Mouse (Mus musculus): Measurements from ENCODE around the gene Fermt2. TPM values are rescaled to one million over a fixed set of nuclear protein-coding genes. Genes with fewer than 3 reads are reported as not detected.

Gene Fermt2
- polyA plus RNA-seq, 1 experiment from 2014 or later: 31.1 TPM

DNA sequence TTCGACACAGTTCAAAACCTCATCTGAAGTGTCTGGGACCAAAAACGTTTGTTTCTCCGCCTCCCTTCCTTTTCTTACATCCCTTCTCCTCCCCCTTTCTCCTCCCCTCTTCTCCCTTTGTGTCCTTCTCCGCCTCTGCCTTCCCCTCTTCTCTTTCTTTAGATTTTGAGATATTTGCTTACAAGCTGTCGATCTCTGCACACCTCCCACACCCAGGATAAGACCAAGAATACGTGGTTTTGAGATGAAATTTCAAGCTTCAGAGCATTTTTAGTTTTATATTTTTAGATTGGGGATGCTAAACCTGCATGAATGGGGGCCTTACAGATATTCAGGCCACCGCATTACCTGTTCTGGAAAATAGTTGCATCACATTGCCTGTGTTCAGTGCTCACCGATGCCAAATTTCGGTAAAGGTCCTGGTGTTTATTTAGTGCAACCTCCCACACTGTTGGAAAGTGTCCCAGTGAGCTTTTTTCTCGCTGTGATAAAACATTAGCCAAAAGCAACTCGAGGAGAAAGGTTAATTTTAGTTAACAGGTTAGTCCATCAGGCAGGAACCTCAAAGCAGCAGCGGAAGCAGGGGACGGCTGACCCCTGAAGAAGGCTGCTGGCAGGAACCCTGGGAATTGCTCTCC is 20.2 kb upstream of the Fermt2 start:
- Histone ChIP-seq H3K4me1 (replicated peaks) (no peaks in the 10 kb centered on the region), H3K27ac (replicated peaks) (peak overlapping the region; percentile 38; the same call in 1 of the 2 replicates), H3K27me3 (no peaks in the 10 kb centered on the region), H3K4me3 (replicated peaks) (no peak overlapping the region), H3K36me3 (replicated peaks) (no peaks in the 10 kb centered on the region), H3K9me3 (replicated peaks) (no peaks in the 10 kb centered on the region), H3K4me2 (no peak overlapping the region), H3K9ac (no peak overlapping the region)
- peak; percentile 68 for ATAC-seq (ENCODE audit: insufficient read depth)
- 53% methylated on average over 13 of the region's 13 CpGs for WGBS (ENCODE audit: insufficient replicate concordance)

DNA sequence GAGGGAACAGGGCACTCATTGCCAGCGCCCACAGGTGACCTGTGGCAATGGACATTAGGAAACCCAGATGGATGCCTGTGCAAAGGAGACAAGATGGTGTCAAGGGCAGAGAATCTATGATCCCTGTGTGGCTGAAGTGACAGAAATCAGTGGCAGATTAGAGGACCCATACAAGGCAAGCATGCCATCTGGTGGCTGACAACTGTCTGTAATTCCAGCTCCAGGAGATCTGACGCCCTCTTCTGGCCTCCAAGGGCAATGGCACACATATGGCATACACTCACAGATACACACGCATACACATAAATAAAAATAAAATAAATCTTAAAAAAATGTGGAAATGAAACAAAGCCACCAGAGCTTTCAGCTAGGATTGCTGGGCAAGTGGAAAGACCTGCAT is 18.2 kb upstream of the Fermt2 start:
- Histone ChIP-seq H3K36me3 (replicated peaks) (no peaks in the 10 kb centered on the region), H3K4me3 (replicated peaks) (no peak overlapping the region), H3K4me2 (no peak overlapping the region), H3K27ac (replicated peaks) (no peak overlapping the region), H3K27me3 (no peaks in the 10 kb centered on the region), H3K9me3 (replicated peaks) (no peaks in the 10 kb centered on the region), H3K4me1 (replicated peaks) (no peaks in the 10 kb centered on the region), H3K9ac (no peak overlapping the region)
- 58% methylated on average over 3 of the region's 3 CpGs for WGBS (ENCODE audit: insufficient replicate concordance)
- ATAC-seq (ENCODE audit: insufficient read depth): no peak

DNA sequence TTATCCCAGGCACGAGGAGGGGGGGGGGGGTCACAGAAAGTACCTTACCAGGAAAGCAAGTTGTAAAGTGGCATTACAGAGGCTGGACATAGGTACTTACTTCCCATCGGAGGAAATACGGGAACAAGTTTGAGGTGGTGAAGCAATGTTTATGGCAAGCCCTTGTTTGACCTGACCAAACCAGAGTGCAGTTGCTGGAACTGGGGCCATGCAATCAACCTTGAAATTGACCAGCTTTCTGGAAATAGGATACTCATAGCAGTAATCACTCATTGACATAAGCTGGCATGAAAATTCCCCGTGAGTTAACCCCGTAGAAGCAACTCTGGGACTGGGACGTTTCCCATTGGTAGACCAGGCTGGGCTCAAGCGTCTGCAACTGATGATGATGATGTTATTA is 15.0 kb upstream of the Fermt2 start:
- Histone ChIP-seq H3K4me3 (replicated peaks) (no peak overlapping the region), H3K36me3 (replicated peaks) (no peaks in the 10 kb centered on the region), H3K9ac (no peak overlapping the region), H3K4me1 (replicated peaks) (peaks cover 3% of the 10 kb centered on the region; the same call in 1 of the 2 replicates), H3K27ac (replicated peaks) (no peak overlapping the region), H3K4me2 (no peak overlapping the region), H3K27me3 (no peaks in the 10 kb centered on the region), H3K9me3 (replicated peaks) (no peaks in the 10 kb centered on the region)
- WGBS (ENCODE audit: insufficient replicate concordance): 60% methylated on average over 7 of the region's 7 CpGs
- no peak for ATAC-seq (ENCODE audit: insufficient read depth)

DNA sequence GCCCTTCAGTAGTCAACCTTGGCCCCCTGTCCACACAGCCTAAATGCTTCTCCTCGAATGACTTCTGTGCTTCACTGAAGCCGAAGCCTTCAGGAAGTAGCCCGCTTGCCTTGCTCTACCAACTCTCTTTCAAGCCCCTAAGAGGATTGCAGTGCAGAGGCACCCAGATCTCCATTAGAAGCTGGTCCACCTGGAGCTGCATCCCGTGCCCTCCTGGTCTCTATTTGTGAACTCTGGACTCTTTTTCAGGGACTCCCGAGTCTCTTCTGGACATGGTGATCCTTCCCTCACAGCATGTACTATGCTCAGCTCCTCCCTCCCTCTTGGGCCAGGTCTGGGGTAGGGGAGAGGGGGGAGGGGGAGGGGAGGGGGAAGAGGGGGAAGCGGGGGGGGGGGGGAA is 14.1 kb upstream of the Fermt2 start:
- no peaks in the 10 kb centered on the region for H3K36me3 ChIP-seq (replicated peaks)
- WGBS (ENCODE audit: insufficient replicate concordance): 60% methylated on average over 5 of the region's 6 CpGs

DNA sequence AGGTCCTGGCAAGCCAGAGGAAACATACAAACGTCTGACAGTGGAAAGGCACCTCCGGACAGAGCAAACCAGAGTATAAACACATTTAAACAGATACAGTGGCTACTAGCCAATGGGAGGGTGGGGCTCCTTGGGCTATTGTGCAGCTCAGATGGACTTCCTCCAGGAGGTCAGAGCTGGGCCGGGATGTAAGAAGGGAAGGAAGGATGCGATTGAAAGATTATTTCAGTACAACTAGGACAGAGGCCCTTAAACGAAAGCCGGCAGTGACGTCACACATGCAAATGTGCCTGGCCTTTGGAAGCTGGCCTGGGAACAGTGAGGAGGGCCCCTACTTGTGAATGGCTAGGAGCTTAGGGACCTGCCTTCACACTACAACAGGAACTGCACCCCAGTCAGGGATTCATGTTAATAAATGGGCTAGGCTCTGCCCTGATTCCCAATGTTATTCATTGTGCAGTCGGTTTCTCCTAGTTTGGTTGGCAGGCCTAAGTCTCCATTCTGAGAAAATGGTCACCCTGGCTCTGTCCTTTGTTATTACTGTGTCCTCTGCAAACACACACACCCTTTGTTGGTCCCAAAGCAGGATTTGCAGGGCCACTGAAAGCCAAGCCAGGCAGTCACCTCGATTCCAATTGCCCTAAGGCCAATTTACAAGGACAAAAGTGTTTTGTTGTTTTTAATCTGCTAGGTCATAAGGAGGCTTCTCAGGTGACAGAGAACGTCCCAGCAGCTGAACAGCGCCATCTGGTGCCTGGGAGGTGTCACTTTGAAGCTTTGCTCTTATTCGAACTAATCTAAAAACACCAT is 9.9 kb upstream of the Fermt2 start:
- H3K36me3 ChIP-seq (replicated peaks): no peaks in the 10 kb centered on the region
- H3K27ac ChIP-seq (replicated peaks): no peak overlapping the region
- 28% methylated on average over 12 of the region's 12 CpGs for WGBS (ENCODE audit: insufficient replicate concordance)
- no peaks in the 10 kb centered on the region for H3K27me3 ChIP-seq
- no peak overlapping the region for H3K9ac ChIP-seq
- peak; percentile 58; the same call in 1 of the 2 replicates for ATAC-seq (ENCODE audit: insufficient read depth)
- peaks cover 3% of the 10 kb centered on the region; the same call in 1 of the 2 replicates for H3K4me1 ChIP-seq (replicated peaks)
- H3K9me3 ChIP-seq (replicated peaks): no peaks in the 10 kb centered on the region
- no peak overlapping the region for H3K4me3 ChIP-seq (replicated peaks)
- no peak overlapping the region for H3K4me2 ChIP-seq

More for the DNA sequence above, 14.1 kb upstream of the Fermt2 start:
- Histone ChIP-seq H3K9me3 (replicated peaks) (no peaks in the 10 kb centered on the region), H3K4me2 (no peak overlapping the region), H3K27me3 (no peaks in the 10 kb centered on the region), H3K27ac (replicated peaks) (no peak overlapping the region), H3K4me3 (replicated peaks) (no peak overlapping the region), H3K4me1 (replicated peaks) (peaks cover 3% of the 10 kb centered on the region; the same call in 1 of the 2 replicates), H3K9ac (no peak overlapping the region)
- ATAC-seq (ENCODE audit: insufficient read depth): no peak

DNA sequence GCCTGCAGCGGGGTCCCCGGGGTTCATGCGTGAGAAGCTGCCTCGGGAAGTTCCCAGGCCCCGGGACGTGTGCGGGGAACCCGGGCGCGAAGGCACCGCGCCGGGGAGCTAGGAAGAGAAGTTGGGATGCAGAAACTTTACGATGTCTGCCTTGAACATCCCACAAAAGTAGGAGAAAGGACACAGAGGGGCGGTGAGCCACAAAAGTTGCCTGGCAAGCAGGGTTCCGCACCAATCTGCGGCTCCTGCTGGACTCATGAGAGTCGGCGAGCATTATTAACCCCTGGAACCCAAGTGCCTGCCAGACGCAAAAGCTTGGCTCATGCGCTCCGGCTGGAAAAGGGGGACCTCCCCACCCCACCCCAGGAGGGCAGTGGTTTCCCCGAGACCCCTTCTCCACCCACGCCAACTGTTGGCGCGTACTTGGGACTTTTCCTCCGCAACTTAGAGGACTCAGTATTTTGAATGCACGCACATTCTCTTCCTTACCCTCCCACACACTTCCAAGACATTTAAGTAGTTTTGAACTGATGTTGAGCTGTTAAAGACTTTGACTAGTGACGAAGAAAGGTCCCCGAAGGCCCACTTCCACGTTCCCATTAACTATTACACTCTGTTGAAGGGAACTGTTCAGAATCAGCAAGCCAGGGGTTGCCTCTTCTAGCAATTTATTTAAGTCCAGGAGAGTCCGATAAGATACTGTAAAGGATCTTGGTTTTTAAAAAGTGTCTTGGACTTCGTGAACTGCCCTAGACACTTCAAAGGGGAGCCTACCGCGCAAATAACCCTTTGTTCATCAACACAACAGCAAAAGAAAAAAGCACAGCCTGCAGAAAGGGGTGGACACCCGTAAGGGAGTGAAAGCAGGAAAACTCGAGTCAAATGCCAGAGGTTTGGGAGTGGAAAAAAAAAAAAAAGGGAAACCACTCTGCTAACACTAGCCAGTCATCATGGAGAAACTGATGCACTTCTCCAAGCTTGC is 737 bp upstream of the Fermt2 start:
- H3K36me3 ChIP-seq (replicated peaks): no peaks in the 10 kb centered on the region
- WGBS (ENCODE audit: insufficient replicate concordance): 3% methylated on average over 37 of the region's 37 CpGs
- H3K27me3 ChIP-seq: peaks cover 57% of the 10 kb centered on the region
- H3K9ac ChIP-seq: peak overlapping the region; percentile 35; the same call in 1 of the 2 replicates
- ATAC-seq (ENCODE audit: insufficient read depth): peak; percentile 9; the same call in 1 of the 2 replicates
- H3K9me3 ChIP-seq (replicated peaks): no peaks in the 10 kb centered on the region
- peak overlapping the region; percentile 57 for H3K4me3 ChIP-seq (replicated peaks)
- no peaks in the 10 kb centered on the region for H3K4me1 ChIP-seq (replicated peaks)
- H3K27ac ChIP-seq (replicated peaks): peak overlapping the region; percentile 72
- peak overlapping the region; percentile 54 for H3K4me2 ChIP-seq

DNA sequence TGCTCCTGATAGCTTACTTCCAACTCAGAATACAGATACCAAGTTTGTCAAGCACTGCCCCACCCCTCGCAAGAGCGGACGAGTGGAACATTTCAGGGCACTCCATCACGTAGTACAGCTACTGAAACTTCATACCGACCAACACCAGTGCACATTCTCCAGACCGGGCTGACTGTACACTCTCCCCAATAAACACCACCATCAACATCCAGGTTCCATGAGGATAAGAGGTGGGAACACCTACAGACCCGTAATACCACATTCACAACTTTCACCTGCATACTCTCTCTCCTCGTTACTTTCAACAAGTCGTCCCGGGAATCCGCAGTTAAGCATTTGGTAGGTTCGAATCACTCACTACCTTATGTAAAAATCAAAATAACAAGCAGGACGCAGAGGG is 1.1 kb downstream of the Fermt2 start:
- H3K9ac ChIP-seq: no peak overlapping the region
- no peak for ATAC-seq (ENCODE audit: insufficient read depth)

DNA sequence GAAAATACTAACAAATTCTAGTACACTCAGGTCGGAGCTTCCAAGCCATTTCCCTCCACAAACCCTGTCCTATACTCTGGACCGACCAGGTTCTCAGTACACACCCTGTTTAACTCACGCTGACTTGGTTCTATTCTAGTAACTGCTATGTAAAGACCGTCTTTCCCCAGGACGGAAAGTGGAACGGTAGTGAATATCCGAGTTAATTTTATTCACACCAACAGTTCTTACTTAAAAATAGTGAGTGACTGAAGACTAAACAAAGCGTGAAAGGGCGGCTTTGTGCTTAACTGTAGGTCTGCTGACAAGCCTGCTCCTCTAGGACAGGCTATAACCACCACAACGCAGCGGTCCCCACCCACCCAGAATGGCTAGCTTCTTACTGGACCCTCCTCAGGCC is 14.1 kb downstream of the Fermt2 start:
- Histone ChIP-seq H3K36me3 (replicated peaks) (no peaks in the 10 kb centered on the region), H3K4me2 (no peak overlapping the region), H3K9me3 (replicated peaks) (no peaks in the 10 kb centered on the region), H3K27me3 (no peaks in the 10 kb centered on the region), H3K9ac (no peak overlapping the region), H3K27ac (replicated peaks) (no peak overlapping the region), H3K4me3 (replicated peaks) (no peak overlapping the region), H3K4me1 (replicated peaks) (peaks cover 14% of the 10 kb centered on the region)
- no peak for ATAC-seq (ENCODE audit: insufficient read depth)
- WGBS (ENCODE audit: insufficient replicate concordance): 74% methylated on average over 11 of the region's 11 CpGs

More for the DNA sequence above, 1.1 kb downstream of the Fermt2 start:
- peak overlapping the region; percentile 57 for H3K4me3 ChIP-seq (replicated peaks)
- H3K4me1 ChIP-seq (replicated peaks): no peaks in the 10 kb centered on the region
- H3K27ac ChIP-seq (replicated peaks): peak overlapping the region; percentile 72
- 6% methylated on average over 13 of the region's 13 CpGs for WGBS (ENCODE audit: insufficient replicate concordance)
- peak overlapping the region; percentile 54 for H3K4me2 ChIP-seq
- H3K36me3 ChIP-seq (replicated peaks): no peaks in the 10 kb centered on the region
- H3K9me3 ChIP-seq (replicated peaks): no peaks in the 10 kb centered on the region
- peaks cover 57% of the 10 kb centered on the region for H3K27me3 ChIP-seq

DNA sequence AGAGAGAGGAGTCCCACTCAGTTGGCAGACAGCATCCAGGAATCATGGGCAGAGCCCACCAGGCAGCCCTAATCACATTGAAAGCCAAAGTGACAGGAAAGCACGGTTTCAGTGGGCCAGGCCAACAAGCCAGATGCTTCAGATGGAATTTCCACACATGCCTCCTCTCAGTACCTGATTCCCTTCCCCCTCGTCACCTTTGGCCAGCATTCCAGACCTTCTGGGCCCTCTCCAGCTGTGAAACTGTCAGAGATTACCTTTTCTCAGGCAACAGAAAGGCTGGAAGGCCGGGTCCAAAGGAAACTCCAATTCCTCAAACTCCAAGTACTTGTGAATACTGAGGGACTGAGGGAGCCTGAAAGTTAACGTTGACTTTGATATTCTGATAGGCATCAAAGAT is 19.1 kb downstream of the Fermt2 start:
- no peak for ATAC-seq (ENCODE audit: insufficient read depth)
- peaks cover 21% of the 10 kb centered on the region for H3K4me1 ChIP-seq (replicated peaks)
- peak overlapping the region; percentile 30; the same call in 1 of the 2 replicates for H3K27ac ChIP-seq (replicated peaks)

DNA sequence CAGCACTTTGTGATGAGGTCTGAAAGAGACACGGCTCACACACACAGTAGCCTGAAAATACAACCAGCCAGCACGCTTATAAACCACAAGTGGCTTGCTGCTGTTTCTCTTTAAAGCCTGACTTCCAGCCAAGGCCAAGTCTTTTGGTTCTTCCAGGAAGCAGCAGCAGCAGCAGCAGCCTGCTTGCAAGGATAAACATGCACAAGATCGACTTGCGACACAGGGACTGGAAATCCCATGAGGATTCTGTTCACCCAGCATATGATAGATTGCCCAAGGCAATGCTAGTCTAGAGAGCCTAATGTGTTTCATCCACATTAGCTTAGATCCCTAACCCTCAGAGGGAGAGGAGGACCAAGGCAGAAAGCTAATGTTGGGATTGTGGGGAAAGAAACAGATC is 22.0 kb downstream of the Fermt2 start:
- ATAC-seq (ENCODE audit: insufficient read depth): no peak
- 33% methylated on average over 4 of the region's 4 CpGs for WGBS (ENCODE audit: insufficient replicate concordance)
- no peaks in the 10 kb centered on the region for H3K9me3 ChIP-seq (replicated peaks)
- H3K4me3 ChIP-seq (replicated peaks): no peak overlapping the region
- no peak overlapping the region for H3K27ac ChIP-seq (replicated peaks)
- H3K9ac ChIP-seq: no peak overlapping the region
- H3K4me1 ChIP-seq (replicated peaks): peaks cover 13% of the 10 kb centered on the region
- H3K27me3 ChIP-seq: no peaks in the 10 kb centered on the region
- H3K36me3 ChIP-seq (replicated peaks): 0 out of 2 replicates have a peak, but pooled peaks cover 3% of the 10 kb centered on the region
- H3K4me2 ChIP-seq: no peak overlapping the region

More for the DNA sequence above, 19.1 kb downstream of the Fermt2 start:
- H3K27me3 ChIP-seq: no peaks in the 10 kb centered on the region
- H3K4me3 ChIP-seq (replicated peaks): no peak overlapping the region
- H3K9me3 ChIP-seq (replicated peaks): no peaks in the 10 kb centered on the region
- no peak overlapping the region for H3K4me2 ChIP-seq
- 33% methylated on average over 4 of the region's 4 CpGs for WGBS (ENCODE audit: insufficient replicate concordance)
- no peaks in the 10 kb centered on the region for H3K36me3 ChIP-seq (replicated peaks)
- no peak overlapping the region for H3K9ac ChIP-seq

Measured in liver, embryonic 15.5 days (tissue).